Comparison of ENCODE assay signal across 14 mouse cellular contexts in genomic region chr4:97647236-97647635, GRCm38 (mm10).
DNase-seq lines count a peak whose midpoint lies in the region; ATAC-seq and TF ChIP-seq lines count a peak whose summit lies in the region.
"Had no signal": no experiment of that assay in that cellular context is flagged by ENCODE, and none has a peak within 500 bp of the region (broad histone marks: within the 10 kb centered on the region; RNA-seq: fewer than 3 reads in every experiment).

No protein-coding gene starts in this region.

- peaks cover 30% of the 10 kb centered on the region for H3K4me1 ChIP-seq in limb, embryonic 12.5 days (replicated peaks)
- peaks cover 26% of the 10 kb centered on the region for H3K4me1 ChIP-seq in limb, embryonic 10.5 days
- peaks cover 23% of the 10 kb centered on the region for H3K4me1 ChIP-seq in embryonic facial prominence, embryonic 15.5 days
- H3K4me1 ChIP-seq in forebrain, postnatal 0 days (ENCODE audit: insufficient read depth) = peaks cover 17% of the 10 kb centered on the region
- H3K4me1 ChIP-seq in midbrain, postnatal 0 days (ENCODE audit: insufficient read depth, low read length) = peaks cover 5% of the 10 kb centered on the region; the same call in 1 of the 2 replicates

- TF ChIP-seq CTCF in forebrain, postnatal 0 days (IDR thresholded peaks at IDR 0.05; ENCODE audit: low read depth) = no peak
- TF ChIP-seq CTCF in midbrain, postnatal 0 days (IDR thresholded peaks at IDR 0.05) = no peak

- no peak overlapping the region for H3K4me2 ChIP-seq in limb, embryonic 12.5 days
- no peak overlapping the region for H3K4me2 ChIP-seq in embryonic facial prominence, embryonic 15.5 days (replicated peaks)
- H3K4me2 ChIP-seq in forebrain, postnatal 0 days (ENCODE audit: low read depth) = no peak overlapping the region; the same call in 1 of the 2 replicates
- H3K4me2 ChIP-seq in midbrain, postnatal 0 days (ENCODE audit: low read depth, low read length, poor library complexity, severe bottlenecking) = no peak overlapping the region
- H3K4me2 ChIP-seq: heart, embryonic 12.5 days had no signal

- no peaks in the 10 kb centered on the region for H3K36me3 ChIP-seq in limb, embryonic 12.5 days
- no peaks in the 10 kb centered on the region for H3K36me3 ChIP-seq in limb, embryonic 10.5 days
- H3K36me3 ChIP-seq in embryonic facial prominence, embryonic 15.5 days = no peaks in the 10 kb centered on the region
- H3K36me3 ChIP-seq in forebrain, postnatal 0 days (ENCODE audit: insufficient read depth) = no peaks in the 10 kb centered on the region
- no peaks in the 10 kb centered on the region for H3K36me3 ChIP-seq in midbrain, postnatal 0 days (ENCODE audit: insufficient read depth, low read length)
- H3K36me3 ChIP-seq: heart, embryonic 12.5 days had no signal

- intact Hi-C loops in heart, postnatal 25 days (cut with DNase I) = no loop called here

- H3K27ac ChIP-seq in limb, embryonic 12.5 days = 0 out of 2 replicates have a peak overlapping the region, but pooled peaks have one; percentile 32
- no peak overlapping the region for H3K27ac ChIP-seq in limb, embryonic 10.5 days
- H3K27ac ChIP-seq in embryonic facial prominence, embryonic 15.5 days (replicated peaks) = peak overlapping the region; percentile 67; the same call in 1 of the 2 replicates
- peak overlapping the region; percentile 71 for H3K27ac ChIP-seq in forebrain, postnatal 0 days (ENCODE audit: low read depth, low read length)
- 0 out of 2 replicates have a peak overlapping the region, but pooled peaks have one; percentile 38 for H3K27ac ChIP-seq in midbrain, postnatal 0 days (ENCODE audit: low read depth, low read length)

- H3K4me3 ChIP-seq in limb, embryonic 12.5 days (replicated peaks) = no peak overlapping the region
- no peak overlapping the region for H3K4me3 ChIP-seq in limb, embryonic 10.5 days
- H3K4me3 ChIP-seq in embryonic facial prominence, embryonic 15.5 days (replicated peaks) = no peak overlapping the region
- no peak overlapping the region for H3K4me3 ChIP-seq in forebrain, postnatal 0 days (ENCODE audit: low read depth, low read length)
- H3K4me3 ChIP-seq in midbrain, postnatal 0 days (ENCODE audit: low read depth, low read length) = no peak overlapping the region
- H3K4me3 ChIP-seq: heart, embryonic 12.5 days had no signal

- H3K9me3 ChIP-seq in limb, embryonic 12.5 days = no peaks in the 10 kb centered on the region
- H3K9me3 ChIP-seq in limb, embryonic 10.5 days (replicated peaks) = no peaks in the 10 kb centered on the region
- no peaks in the 10 kb centered on the region for H3K9me3 ChIP-seq in embryonic facial prominence, embryonic 15.5 days (replicated peaks)
- no peaks in the 10 kb centered on the region for H3K9me3 ChIP-seq in forebrain, postnatal 0 days (ENCODE audit: low read length)
- H3K9me3 ChIP-seq in midbrain, postnatal 0 days (ENCODE audit: low read length) = no peaks in the 10 kb centered on the region
- H3K9me3 ChIP-seq: heart, embryonic 12.5 days had no signal

- no peaks in the 10 kb centered on the region for H3K27me3 ChIP-seq in limb, embryonic 12.5 days
- no peaks in the 10 kb centered on the region for H3K27me3 ChIP-seq in limb, embryonic 10.5 days (ENCODE audit: low read depth, poor library complexity, severe bottlenecking)
- no peaks in the 10 kb centered on the region for H3K27me3 ChIP-seq in embryonic facial prominence, embryonic 15.5 days
- H3K27me3 ChIP-seq in forebrain, postnatal 0 days (ENCODE audit: insufficient read depth, low read length) = no peaks in the 10 kb centered on the region
- H3K27me3 ChIP-seq in midbrain, postnatal 0 days (ENCODE audit: insufficient read depth, low read length) = no peaks in the 10 kb centered on the region
- H3K27me3 ChIP-seq: CH12.LX; heart, embryonic 12.5 days had no signal

- WGBS in limb, embryonic 12.5 days = 91% methylated on average over 4 of the region's 4 CpGs
- 91% methylated on average over 4 of the region's 4 CpGs for WGBS in limb, embryonic 10.5 days
- 83% methylated on average over 4 of the region's 4 CpGs for WGBS in embryonic facial prominence, embryonic 15.5 days
- WGBS in forebrain, postnatal 0 days = 56% methylated on average over 4 of the region's 4 CpGs
- WGBS in midbrain, postnatal 0 days = 71% methylated on average over 4 of the region's 4 CpGs

- no peak for ATAC-seq in limb, embryonic 12.5 days (ENCODE audit: insufficient number of reproducible peaks, insufficient read depth, low FRiP score, low TSS enrichment, low read depth)
- no peak for ATAC-seq in embryonic facial prominence, embryonic 15.5 days (ENCODE audit: insufficient number of reproducible peaks, low FRiP score, low TSS enrichment, low read depth)
- no peak for ATAC-seq in forebrain, postnatal 0 days
- no peak for ATAC-seq in midbrain, postnatal 0 days (ENCODE audit: low FRiP score)
- ATAC-seq: lung, postnatal 0 days had no signal

- DNase-seq in limb, embryonic 10.5 days (ENCODE audit: low spot score) = no peak
- DNase-seq in forebrain, postnatal 0 days = no peak
- DNase-seq in midbrain, postnatal 0 days (ENCODE audit: low spot score) = peak; percentile 62
- DNase-seq in cerebellum, postnatal 25 days = no peak
- DNase-seq in heart, postnatal 25 days (ENCODE audit: low spot score) = no peak
- DNase-seq: adrenal gland, postnatal 25 days; kidney, adult 9 months; liver; thymus, adult 2 months had no signal

- no peak overlapping the region for H3K9ac ChIP-seq in limb, embryonic 12.5 days (replicated peaks)
- H3K9ac ChIP-seq in embryonic facial prominence, embryonic 15.5 days = no peak overlapping the region
- no peak overlapping the region for H3K9ac ChIP-seq in forebrain, postnatal 0 days
- H3K9ac ChIP-seq in midbrain, postnatal 0 days (replicated peaks; ENCODE audit: low read length, poor library complexity, severe bottlenecking) = no peak overlapping the region
- H3K9ac ChIP-seq: heart, embryonic 12.5 days had no signal
